Mouse (Mus musculus) heart, embryonic 10.5 days (tissue): ENCODE data around the gene Gm13305. TPM values are rescaled to one million over a fixed set of nuclear protein-coding genes. Genes with fewer than 3 reads are reported as not detected.
"Not testable (repeated sequence)": the region's sequence is repeated elsewhere in the genome, so short reads cannot be mapped to it uniquely, and the experiment has no call there.

Experiments used
- DNase-seq: peaks from one replicate; pipeline ENCODE4 v3.0.0-alpha.2; 2017; ENCODE audit warnings: low spot score
- H3K27ac ChIP-seq: fragments of 300-500 bp; sonication (generic); 2 replicates; pipeline ENCODE4 v1.5.1; 2016; ENCODE audit warnings: mild to moderate bottlenecking
- H3K27me3 ChIP-seq: fragments of 300-500 bp; sonication (generic); 2 replicates; pipeline ENCODE4 v1.6.1; 2016; ENCODE audit warnings: mild to moderate bottlenecking; ENCODE audit not compliant: poor library complexity, insufficient read depth, severe bottlenecking
- H3K36me3 ChIP-seq: fragments of 300-500 bp; sonication (generic); 2 replicates; pipeline ENCODE4 v1.6.1; 2016; ENCODE audit warnings: mild to moderate bottlenecking, moderate library complexity
- H3K4me1 ChIP-seq: fragments of 300-500 bp; sonication (generic); 2 replicates; pipeline ENCODE4 v1.6.1; 2016; ENCODE audit warnings: mild to moderate bottlenecking
- H3K4me3 ChIP-seq: fragments of 300-500 bp; sonication (generic); 2 replicates; pipeline ENCODE4 v1.5.1; 2016; ENCODE audit warnings: mild to moderate bottlenecking, moderate library complexity
- H3K9me3 ChIP-seq: fragments of 300-500 bp; sonication (generic); 2 replicates; pipeline ENCODE4 v1.6.1; 2016; ENCODE audit warnings: mild to moderate bottlenecking, moderate library complexity
- WGBS: fragments of 180-500 bp; shearing (Covaris S2); methylation state at CpG from one replicate; pipeline ENCODE4 v1.1.7; 2016; 5-methylcytosine and 5-hydroxymethylcytosine counted together
- polyA plus RNA-seq: library from polyadenylated mRNA; unstranded; fragments of >200 nt; fragmentation: Nextera tagmentation; extraction: Ambion mirVana; gene quantifications from 2 replicates; pipeline ENCODE4 v1.2.1, GENCODE M21; 2016

Gene Gm13305
- 0.33 TPM in 1 of 2 replicates, not detected in the other for polyA plus RNA-seq

DNA sequence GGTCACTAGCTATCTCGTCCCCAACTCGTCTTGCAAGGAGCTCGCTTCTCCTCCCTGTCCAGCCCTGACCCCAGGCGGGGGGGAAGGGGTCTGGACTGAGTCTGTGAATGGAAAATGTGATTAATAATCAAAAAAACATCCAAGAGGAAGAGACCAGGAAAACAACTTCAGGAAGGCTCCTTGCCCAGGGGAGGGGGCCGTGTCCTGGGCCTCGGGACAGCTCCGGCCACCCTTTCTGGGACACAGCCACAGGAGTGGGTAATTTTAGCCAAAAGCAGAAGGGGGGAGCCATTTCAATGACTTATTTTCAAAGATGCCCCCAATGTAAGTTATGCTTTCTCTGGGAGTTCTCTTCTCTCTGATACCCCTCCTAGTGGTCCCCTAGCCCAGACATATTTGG, at the start of gene Gm13305:
Gene Gm13305, minus strand, starts transcription at position 101 of the 400 bp plus-strand sequence.
- not testable (repeated sequence) for DNase-seq, H3K4me1 ChIP-seq, H3K4me3 ChIP-seq, H3K36me3 ChIP-seq, H3K27ac ChIP-seq, H3K27me3 ChIP-seq, H3K9me3 ChIP-seq
- no CpG with 5 or more reads among the region's 7 CpGs for WGBS

DNA sequence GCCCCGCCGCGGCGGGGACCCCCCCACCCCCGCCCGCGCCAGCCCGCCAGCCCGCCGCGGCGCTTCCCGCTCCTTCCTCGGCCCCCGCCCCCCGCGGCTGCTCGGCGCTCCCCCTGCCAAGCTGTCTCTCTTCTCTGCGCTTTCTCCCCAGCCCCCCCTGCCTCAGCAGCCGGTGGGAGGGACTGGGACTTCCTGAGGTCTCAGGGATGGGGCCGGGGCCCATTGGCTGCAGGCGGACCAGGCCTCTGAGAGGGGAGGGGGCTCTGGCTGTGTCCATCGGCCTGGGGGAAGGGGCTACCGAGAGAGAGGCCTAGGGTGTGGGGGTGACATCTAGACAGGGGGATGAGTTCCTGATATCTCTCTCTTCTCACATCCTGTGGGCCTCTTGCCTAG, 16.6 kb upstream of the Gm13305 start:
- H3K27me3 ChIP-seq, H3K9me3 ChIP-seq, H3K27ac ChIP-seq, H3K36me3 ChIP-seq, H3K4me3 ChIP-seq, H3K4me1 ChIP-seq, DNase-seq: not testable (repeated sequence)
- WGBS, result no CpG with 5 or more reads among the region's 25 CpGs

DNA sequence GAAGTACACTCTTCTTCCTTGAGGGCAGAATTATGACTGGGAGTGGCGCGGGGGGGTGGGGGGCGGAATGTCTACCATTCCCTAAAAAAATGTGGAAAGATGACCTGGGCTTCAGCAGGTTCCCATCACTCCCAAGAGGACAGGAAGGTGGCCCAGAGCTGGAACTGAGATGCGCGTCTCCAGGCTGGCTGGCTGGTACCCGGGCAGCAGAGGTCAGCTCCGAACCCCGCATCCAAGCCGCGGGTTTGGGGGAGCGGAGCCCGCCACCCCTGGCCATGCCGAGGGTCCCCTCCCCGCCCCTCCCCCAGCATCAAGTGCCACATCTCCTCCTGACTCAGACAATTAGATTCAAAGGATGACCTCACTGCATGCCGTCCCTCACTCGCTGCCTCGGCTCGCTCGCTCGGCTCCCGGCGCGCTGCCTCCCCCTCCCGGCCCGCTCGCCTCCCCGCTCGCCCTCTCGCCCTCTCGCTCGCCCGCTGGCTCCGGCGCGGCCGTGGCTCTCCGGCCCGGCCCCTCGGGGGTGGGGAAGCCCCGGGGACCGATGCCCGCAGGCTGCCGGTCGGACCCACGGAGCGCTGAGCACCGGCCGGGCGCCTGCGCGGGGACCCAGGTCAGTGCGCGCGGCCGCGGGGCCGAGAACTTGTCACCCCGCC, 16.0 kb upstream of the Gm13305 start:
- H3K9me3 ChIP-seq, H3K36me3 ChIP-seq, H3K4me1 ChIP-seq, H3K4me3 ChIP-seq, DNase-seq, H3K27ac ChIP-seq, H3K27me3 ChIP-seq: not testable (repeated sequence)
- WGBS, result no CpG with 5 or more reads among the region's 58 CpGs

DNA sequence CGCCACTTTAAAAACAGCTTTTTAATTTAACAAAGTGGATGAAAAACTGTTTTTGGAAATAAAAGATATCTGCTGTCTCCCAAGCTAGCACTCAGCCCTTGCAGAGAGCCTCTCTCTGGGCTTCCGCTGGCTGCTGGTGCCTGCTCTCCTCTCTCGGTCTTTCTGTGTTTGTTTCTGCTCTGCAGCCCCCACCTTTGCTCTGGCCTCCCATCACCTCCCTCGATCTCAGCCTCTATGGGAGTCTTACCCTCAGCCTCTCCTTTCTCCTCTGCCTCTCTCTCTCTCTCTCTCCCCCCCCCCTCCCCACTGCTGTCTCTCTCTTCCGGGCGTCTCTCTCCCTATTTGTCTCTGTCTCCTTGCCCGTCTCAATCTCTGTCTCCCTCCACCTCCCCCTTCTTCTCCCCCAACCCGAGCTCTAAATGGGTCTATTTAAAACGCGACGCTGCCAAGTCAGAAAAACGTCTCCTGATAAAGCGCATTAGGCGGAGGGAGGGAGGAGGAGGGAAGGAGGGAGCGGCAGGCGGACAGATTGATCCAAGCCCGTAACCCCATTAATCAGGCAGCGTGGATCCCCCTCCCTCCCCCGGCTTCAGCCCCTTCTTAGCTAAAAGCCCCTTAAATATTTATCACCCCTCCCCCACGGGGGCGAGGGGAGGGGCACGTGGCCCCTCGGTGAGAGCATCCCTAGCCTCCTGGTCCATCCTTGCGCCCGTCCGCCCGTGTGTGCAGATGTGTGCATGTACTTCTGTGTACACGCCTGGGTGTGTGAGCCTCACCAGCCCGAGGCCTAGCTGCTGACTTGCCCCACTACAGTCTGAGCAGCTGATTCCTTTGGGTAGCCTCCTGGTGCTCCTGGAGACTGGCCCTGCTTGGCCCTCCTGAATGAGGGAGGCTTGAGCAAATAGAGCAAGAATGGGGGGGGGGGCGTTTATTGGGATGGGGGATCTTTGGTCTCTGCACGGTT, 15.1 kb upstream of the Gm13305 start:
- H3K27me3 ChIP-seq, DNase-seq, H3K27ac ChIP-seq, H3K4me1 ChIP-seq, H3K9me3 ChIP-seq, H3K4me3 ChIP-seq, H3K36me3 ChIP-seq: not testable (repeated sequence)
- WGBS, result no CpG with 5 or more reads among the region's 31 CpGs

DNA sequence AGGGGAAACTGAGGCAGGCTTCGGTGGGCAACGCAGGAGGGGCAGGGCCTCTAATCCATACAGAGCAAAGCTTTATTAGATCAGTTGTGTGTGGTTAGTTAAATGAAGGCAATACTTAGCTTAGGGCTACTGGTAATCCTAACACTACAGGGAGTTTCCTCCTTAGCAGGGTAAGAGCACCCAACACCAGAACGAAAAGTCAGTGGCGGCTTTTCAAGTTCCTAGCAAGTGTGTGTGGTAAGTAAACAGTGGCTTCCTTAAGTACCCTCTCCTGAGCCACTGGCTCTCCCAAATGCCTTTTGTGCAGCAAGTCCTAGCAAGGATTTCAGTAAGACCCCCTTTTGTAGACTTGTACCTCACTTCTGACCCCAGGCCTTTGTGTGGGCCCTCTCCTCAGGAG, 9.8 kb upstream of the Gm13305 start:
- H3K9me3 ChIP-seq, H3K27ac ChIP-seq, DNase-seq, H3K4me3 ChIP-seq, H3K36me3 ChIP-seq, H3K4me1 ChIP-seq, H3K27me3 ChIP-seq: not testable (repeated sequence)
- no CpG with 5 or more reads among the region's 4 CpGs for WGBS

GRCm38 (mm10) chr4:42153136-42153535, 15.3 kb downstream of the Gm13305 start, which contains the start of gene Gm13306:
Gm13306 (plus strand) TSS chr4:42153436.
- no CpG with 5 or more reads among the region's 9 CpGs for WGBS
- not testable (repeated sequence) for H3K4me3 ChIP-seq, H3K27ac ChIP-seq

DNA sequence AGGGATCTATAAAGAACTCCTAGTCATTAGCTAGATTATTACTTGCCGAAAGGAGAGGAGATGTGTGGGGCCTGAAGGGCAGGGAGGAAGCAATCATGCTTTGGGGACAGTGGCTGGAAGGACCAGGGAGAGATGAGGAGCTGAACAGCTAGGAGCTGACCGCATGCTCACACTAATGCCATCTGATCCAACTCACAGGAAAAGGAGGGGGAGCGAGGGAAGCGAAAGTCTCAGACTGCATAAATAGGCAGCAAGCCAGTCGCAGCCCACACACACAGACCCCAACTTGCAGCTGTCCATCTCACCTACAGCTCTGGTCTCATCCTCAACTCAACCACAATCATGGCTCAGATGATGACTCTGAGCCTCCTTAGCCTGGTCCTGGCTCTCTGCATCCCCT, 53.9 kb downstream of the Gm13305 start, which contains the start of gene Gm13304:
Gene Gm13304, plus strand, starts transcription at position 301 of the 400 bp plus-strand sequence.
- H3K27ac ChIP-seq, H3K4me1 ChIP-seq, H3K27me3 ChIP-seq, H3K4me3 ChIP-seq, DNase-seq, H3K9me3 ChIP-seq, H3K36me3 ChIP-seq: not testable (repeated sequence)
- WGBS, result no CpG with 5 or more reads among the region's 5 CpGs

More at GRCm38 (mm10) chr4:42153136-42153535, 15.3 kb downstream of the Gm13305 start, which contains the start of gene Gm13306:
- H3K4me1 ChIP-seq, H3K27me3 ChIP-seq, H3K36me3 ChIP-seq, H3K9me3 ChIP-seq, DNase-seq: not testable (repeated sequence)

Other genes starting within 250 kb of the Gm13305 start
- gene Gm20878, start 227.0 kb downstream of the Gm13305 start, polyA plus RNA-seq, result 1.2 and 1.7 TPM in 2 replicates
- gene Fam205a4, start 202.5 kb downstream of the Gm13305 start, polyA plus RNA-seq, result 0.06 and 0.07 TPM in 2 replicates
- gene Gm21093, start 133.9 kb downstream of the Gm13305 start, polyA plus RNA-seq, result 0.14 TPM in 1 of 2 replicates, not detected in the other
- gene Gm3893, start 77.4 kb downstream of the Gm13305 start, polyA plus RNA-seq, result not detected in 2 replicates
- gene Gm13304, start 53.8 kb downstream of the Gm13305 start, polyA plus RNA-seq, result 0.17 and 0.24 TPM in 2 replicates
- gene Gm13306, start 15.2 kb downstream of the Gm13305 start, polyA plus RNA-seq, result 0.50 and 0.74 TPM in 2 replicates
- gene Gm10600, start 72.0 kb upstream of the Gm13305 start, polyA plus RNA-seq, result not detected in 2 replicates
- gene Ccl21b, start 87.2 kb upstream of the Gm13305 start, polyA plus RNA-seq, result not detected in 2 replicates
- not detected in 2 replicates for gene Gm21953, start 125.7 kb upstream of the Gm13305 start, polyA plus RNA-seq
- not detected in 2 replicates for gene Fam205a3, start 149.7 kb upstream of the Gm13305 start, polyA plus RNA-seq